Mouse (Mus musculus) stomach, embryonic 15.5 days (tissue): ENCODE data around the gene Parl. TPM values are rescaled to one million over a fixed set of nuclear protein-coding genes. Genes with fewer than 3 reads are reported as not detected.

ENCODE experiments used
- polyA plus RNA-seq: library from polyadenylated mRNA; unstranded; fragments of >200 nt; fragmentation: Nextera tagmentation; extraction: Ambion mirVana; gene quantifications from 2 replicates; pipeline ENCODE4 v1.2.1, GENCODE M21; 2015

The Parl gene
- polyA plus RNA-seq, 1 experiment from 2014 or later: 83.8 TPM

Other genes with a start within 250 kb of the Parl start
- 17.3 and 18.5 TPM in 2 replicates for gene Klhl24, start 204.8 kb downstream of the Parl start, polyA plus RNA-seq
- gene Yeats2, start 161.3 kb downstream of the Parl start, polyA plus RNA-seq: 24.9 and 30.9 TPM in 2 replicates
- 0.71 and 0.82 TPM in 2 replicates for gene Map6d1, start 61.0 kb downstream of the Parl start, polyA plus RNA-seq
- gene Cyp2ab1, start 23.0 kb upstream of the Parl start, polyA plus RNA-seq: not detected in 2 replicates
- 46.8 and 50.7 TPM in 2 replicates for gene Abcc5, start 124.0 kb upstream of the Parl start, polyA plus RNA-seq
- gene Eif2b5, start 196.4 kb upstream of the Parl start, polyA plus RNA-seq: 90.2 and 95.0 TPM in 2 replicates
- gene Dvl3, start 214.6 kb upstream of the Parl start, polyA plus RNA-seq: 21.2 and 26.9 TPM in 2 replicates
- gene Ap2m1, start 233.1 kb upstream of the Parl start, polyA plus RNA-seq: 518 and 580 TPM in 2 replicates
- 50.6 and 65.0 TPM in 2 replicates for gene Abcf3, start 246.2 kb upstream of the Parl start, polyA plus RNA-seq